Mouse (Mus musculus) midbrain, embryonic 16.5 days (tissue): ENCODE results near the gene Tcp11l1. TPM values are rescaled to one million over a fixed set of nuclear protein-coding genes. Genes with fewer than 3 reads are reported as not detected.

Experiments used
- ATAC-seq: fragments of 200-750 bp; cut with Nextera tagmentation; 2 replicates; pipeline ENCODE4 v1.8.0; 2017; ENCODE audit warnings: moderate TSS enrichment
- H3K27ac ChIP-seq: fragments of 300-500 bp; sonication (generic); 2 replicates; pipeline ENCODE4 v1.5.1; 2014; ENCODE audit warnings: mild to moderate bottlenecking, low read length, mixed read lengths
- H3K27me3 ChIP-seq: fragments of 300-500 bp; sonication (generic); 2 replicates; pipeline ENCODE4 v1.6.1; 2014; ENCODE audit warnings: low read depth, low read length, mixed read lengths; ENCODE audit not compliant: control insufficient read depth, insufficient read depth
- H3K36me3 ChIP-seq: fragments of 300-500 bp; sonication (generic); 2 replicates; pipeline ENCODE4 v1.6.1; 2014; ENCODE audit warnings: mild to moderate bottlenecking, low read length, moderate library complexity, mixed read lengths; ENCODE audit not compliant: control insufficient read depth, insufficient read depth
- H3K4me1 ChIP-seq: fragments of 300-500 bp; sonication (generic); 2 replicates; pipeline ENCODE4 v1.6.1; 2014; ENCODE audit warnings: mild to moderate bottlenecking, low read length, mixed read lengths; ENCODE audit not compliant: control insufficient read depth, insufficient read depth
- H3K4me2 ChIP-seq: fragments of 300-500 bp; sonication (generic); 2 replicates; pipeline ENCODE4 v1.6.1; 2014; ENCODE audit warnings: mild to moderate bottlenecking, low read length, mixed read lengths
- H3K4me3 ChIP-seq: fragments of 300-500 bp; sonication (generic); 2 replicates; pipeline ENCODE4 v1.5.1; 2014; ENCODE audit warnings: low read depth, mild to moderate bottlenecking, low read length, moderate library complexity, mixed read lengths
- H3K9ac ChIP-seq: fragments of 300-500 bp; sonication (generic); 2 replicates; pipeline ENCODE4 v1.6.1; 2014; ENCODE audit warnings: low read depth, low read length, mixed read lengths
- H3K9me3 ChIP-seq: fragments of 300-500 bp; sonication (generic); replicated peaks from 2 replicates; pipeline ENCODE4 v1.6.1; 2014; ENCODE audit warnings: mild to moderate bottlenecking, low read length, mixed read lengths; ENCODE audit not compliant: control insufficient read depth, poor library complexity, severe bottlenecking
- WGBS: fragments of 180-500 bp; shearing (Covaris S2); extraction: QIAGEN DNeasy Blood & Tissue Kit; methylation state at CpG from one replicate; pipeline ENCODE4 v1.1.7; 2014; 5-methylcytosine and 5-hydroxymethylcytosine counted together
- polyA plus RNA-seq: library from polyadenylated mRNA; unstranded; fragments of >200 nt; fragmentation: Nextera tagmentation; extraction: Ambion mirVana; gene quantifications from 2 replicates; pipeline ENCODE4 v1.2.1, GENCODE M21; 2015

The Tcp11l1 gene
- polyA plus RNA-seq, 1 experiment from 2014 or later: 54.5 TPM

DNA sequence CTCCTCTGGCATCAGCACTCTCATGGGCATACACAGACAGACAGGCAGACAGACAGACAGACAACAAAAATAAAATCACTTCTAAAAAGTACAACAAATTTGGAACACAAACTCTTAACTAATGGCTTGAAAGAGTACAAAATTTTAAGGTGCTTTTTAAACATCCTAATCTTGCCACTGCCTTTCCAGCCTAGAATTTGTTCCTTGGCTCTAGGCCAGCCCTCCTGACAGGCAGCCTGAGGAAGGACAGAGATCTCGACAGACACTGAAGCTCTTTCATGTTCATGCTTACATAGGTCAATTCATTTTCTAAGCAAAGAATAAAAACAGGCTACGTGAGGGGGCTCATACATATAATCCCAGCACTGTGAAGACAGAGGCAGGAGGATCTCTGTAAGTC, 19.4 kb downstream of the Tcp11l1 start:
- Histone ChIP-seq H3K9ac (no peak overlapping the region), H3K9me3 (no peaks in the 10 kb centered on the region), H3K27ac (no peak overlapping the region), H3K4me1 (no peaks in the 10 kb centered on the region), H3K36me3 (peaks cover 6% of the 10 kb centered on the region), H3K4me2 (no peak overlapping the region), H3K27me3 (no peaks in the 10 kb centered on the region), H3K4me3 (no peak overlapping the region)
- 67% methylated on average over 2 of the region's 2 CpGs for WGBS
- no peak for ATAC-seq

DNA sequence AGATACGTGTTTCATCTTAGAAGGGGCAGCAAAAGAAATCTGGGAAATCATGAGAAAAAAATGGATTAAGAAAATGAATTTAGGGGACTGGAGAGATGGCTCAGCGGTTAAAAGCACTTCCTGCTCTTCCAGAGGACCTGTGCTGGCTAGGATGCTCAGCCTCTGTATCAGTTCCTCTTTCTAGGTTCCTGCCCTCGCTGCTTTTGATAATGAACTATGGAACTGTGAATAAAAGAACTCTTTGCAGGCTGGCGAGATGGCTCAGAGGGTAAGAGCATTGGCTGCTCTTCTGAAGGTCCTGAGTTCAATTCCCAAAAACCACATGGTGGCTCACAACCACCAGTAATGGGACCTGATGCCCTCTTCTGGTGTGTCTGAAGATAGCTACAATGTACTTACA, 21.2 kb downstream of the Tcp11l1 start:
- ATAC-seq: no peak
- H3K4me2 ChIP-seq: no peak overlapping the region
- no peak overlapping the region for H3K27ac ChIP-seq
- H3K9ac ChIP-seq: no peak overlapping the region
- H3K36me3 ChIP-seq: peaks cover 5% of the 10 kb centered on the region
- no peaks in the 10 kb centered on the region for H3K4me1 ChIP-seq
- WGBS: 83% methylated on average over 4 of the region's 4 CpGs
- no peaks in the 10 kb centered on the region for H3K27me3 ChIP-seq
- H3K9me3 ChIP-seq: no peaks in the 10 kb centered on the region
- no peak overlapping the region for H3K4me3 ChIP-seq

DNA sequence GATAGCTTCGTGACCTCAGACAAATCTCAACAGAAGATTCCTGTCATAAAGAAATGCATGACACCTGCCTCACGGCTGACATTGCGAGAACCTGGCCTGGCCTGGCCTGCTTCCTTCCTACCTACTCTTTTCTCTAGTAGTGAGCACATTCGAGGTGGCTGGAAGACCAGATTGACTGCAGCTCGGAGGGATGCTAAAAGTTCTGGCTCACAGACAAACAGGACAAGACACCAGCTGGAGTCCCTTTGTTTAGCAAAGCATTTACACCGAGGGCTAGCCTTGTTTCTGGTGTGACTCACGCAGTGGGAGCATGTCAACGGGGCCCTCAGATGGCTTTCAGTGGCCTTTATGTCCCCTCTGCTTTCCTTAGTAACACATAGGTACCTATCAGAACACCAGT, 23.2 kb downstream of the Tcp11l1 start:
- H3K9me3 ChIP-seq: no peaks in the 10 kb centered on the region
- no peaks in the 10 kb centered on the region for H3K4me1 ChIP-seq
- H3K4me2 ChIP-seq: no peak overlapping the region
- 75% methylated on average over 8 of the region's 8 CpGs for WGBS
- peaks cover 14% of the 10 kb centered on the region for H3K36me3 ChIP-seq
- H3K27ac ChIP-seq: no peak overlapping the region
- H3K9ac ChIP-seq: no peak overlapping the region
- no peaks in the 10 kb centered on the region for H3K27me3 ChIP-seq
- ATAC-seq: no peak
- H3K4me3 ChIP-seq: no peak overlapping the region

GRCm38 (mm10) chr2:104688321-104688720, 23.6 kb downstream of the Tcp11l1 start:
- H3K27ac ChIP-seq: no peak overlapping the region
- H3K4me1 ChIP-seq: no peaks in the 10 kb centered on the region
- no peak overlapping the region for H3K4me2 ChIP-seq
- ATAC-seq: no peak
- WGBS: 79% methylated on average over 3 of the region's 3 CpGs
- H3K27me3 ChIP-seq: no peaks in the 10 kb centered on the region
- no peak overlapping the region for H3K4me3 ChIP-seq
- no peak overlapping the region for H3K9ac ChIP-seq
- peaks cover 18% of the 10 kb centered on the region for H3K36me3 ChIP-seq
- H3K9me3 ChIP-seq: no peaks in the 10 kb centered on the region

GRCm38 (mm10) chr2:104687261-104687660, 24.7 kb downstream of the Tcp11l1 start:
- 74% methylated on average over 3 of the region's 3 CpGs for WGBS

DNA sequence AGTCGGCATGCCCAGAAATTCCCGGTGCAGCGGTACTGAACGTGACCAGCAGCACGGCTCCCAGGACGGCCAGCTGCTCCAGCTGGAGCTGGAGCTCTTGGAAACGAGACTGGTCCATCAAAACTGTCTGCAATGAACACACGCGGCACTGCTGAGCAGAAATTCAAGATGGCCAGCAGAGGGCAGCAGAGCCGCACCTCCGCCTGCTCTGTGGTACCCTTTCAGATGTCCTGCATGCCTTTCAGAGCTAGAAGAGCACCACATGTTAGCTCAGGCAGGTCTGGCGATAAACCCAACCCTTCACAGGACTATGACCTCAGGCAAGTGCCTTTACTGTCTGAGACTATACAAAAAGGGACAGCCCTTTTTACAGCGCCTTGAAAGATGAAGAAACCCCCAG, 26.6 kb downstream of the Tcp11l1 start:
- Histone ChIP-seq H3K4me2 (no peak overlapping the region), H3K36me3 (peaks cover 22% of the 10 kb centered on the region), H3K9me3 (no peaks in the 10 kb centered on the region), H3K9ac (no peak overlapping the region), H3K4me1 (no peaks in the 10 kb centered on the region), H3K27me3 (no peaks in the 10 kb centered on the region), H3K4me3 (no peak overlapping the region), H3K27ac (no peak overlapping the region)
- WGBS: 8% methylated on average over 13 of the region's 13 CpGs
- ATAC-seq: peak; percentile 94

More at GRCm38 (mm10) chr2:104687261-104687660, 24.7 kb downstream of the Tcp11l1 start:
- Histone ChIP-seq H3K27ac (no peak overlapping the region), H3K9me3 (no peaks in the 10 kb centered on the region), H3K4me1 (no peaks in the 10 kb centered on the region), H3K4me2 (no peak overlapping the region), H3K27me3 (no peaks in the 10 kb centered on the region), H3K9ac (no peak overlapping the region), H3K36me3 (peaks cover 19% of the 10 kb centered on the region), H3K4me3 (no peak overlapping the region)
- no peak for ATAC-seq

GRCm38 (mm10) chr2:104684771-104685170, 27.2 kb downstream of the Tcp11l1 start:
- no peaks in the 10 kb centered on the region for H3K9me3 ChIP-seq
- 91% methylated on average over 4 of the region's 4 CpGs for WGBS
- no peak overlapping the region for H3K27ac ChIP-seq
- no peak overlapping the region for H3K4me3 ChIP-seq
- no peak for ATAC-seq
- H3K9ac ChIP-seq: no peak overlapping the region
- H3K4me2 ChIP-seq: no peak overlapping the region
- no peaks in the 10 kb centered on the region for H3K4me1 ChIP-seq
- no peaks in the 10 kb centered on the region for H3K27me3 ChIP-seq
- peaks cover 24% of the 10 kb centered on the region for H3K36me3 ChIP-seq

- no peak overlapping the region for H3K4me2 ChIP-seq
- ATAC-seq: no peak
- H3K9ac ChIP-seq: no peak overlapping the region
- no peak overlapping the region for H3K27ac ChIP-seq
- peaks cover 9% of the 10 kb centered on the region for H3K36me3 ChIP-seq
- H3K4me3 ChIP-seq: no peak overlapping the region
- 82% methylated on average over 3 of the region's 3 CpGs for WGBS
- no peaks in the 10 kb centered on the region for H3K9me3 ChIP-seq
- H3K27me3 ChIP-seq: no peaks in the 10 kb centered on the region
- no peaks in the 10 kb centered on the region for H3K4me1 ChIP-seq
Observed at GRCm38 (mm10) chr2:104677326-104677725, 34.6 kb downstream of the Tcp11l1 start.

DNA sequence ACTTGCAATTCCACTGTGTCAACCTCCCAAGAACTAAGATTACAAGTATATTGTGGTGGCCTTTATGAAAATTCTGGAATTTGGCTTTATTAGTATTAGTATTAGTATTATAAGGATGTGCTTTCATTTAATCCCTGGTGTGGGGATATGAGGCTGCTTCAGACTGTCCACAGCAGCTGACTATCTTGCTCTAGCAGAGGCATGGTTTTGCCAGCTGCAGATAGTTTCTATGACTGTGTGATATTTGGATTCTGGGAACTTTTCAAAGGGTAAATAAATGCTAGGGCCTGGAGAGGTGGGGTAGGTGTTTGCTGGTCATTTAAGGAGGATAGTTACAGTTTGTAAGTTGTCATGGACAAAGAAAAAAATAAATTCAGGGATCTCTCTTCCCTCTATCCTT, 40.2 kb downstream of the Tcp11l1 start:
- Histone ChIP-seq H3K27me3 (no peaks in the 10 kb centered on the region), H3K4me2 (no peak overlapping the region), H3K36me3 (peaks cover 9% of the 10 kb centered on the region; the same call in 1 of the 2 replicates), H3K9me3 (no peaks in the 10 kb centered on the region), H3K9ac (no peak overlapping the region), H3K4me3 (no peak overlapping the region), H3K4me1 (no peaks in the 10 kb centered on the region), H3K27ac (no peak overlapping the region)
- ATAC-seq: no peak
